In the genomic region with DNA sequence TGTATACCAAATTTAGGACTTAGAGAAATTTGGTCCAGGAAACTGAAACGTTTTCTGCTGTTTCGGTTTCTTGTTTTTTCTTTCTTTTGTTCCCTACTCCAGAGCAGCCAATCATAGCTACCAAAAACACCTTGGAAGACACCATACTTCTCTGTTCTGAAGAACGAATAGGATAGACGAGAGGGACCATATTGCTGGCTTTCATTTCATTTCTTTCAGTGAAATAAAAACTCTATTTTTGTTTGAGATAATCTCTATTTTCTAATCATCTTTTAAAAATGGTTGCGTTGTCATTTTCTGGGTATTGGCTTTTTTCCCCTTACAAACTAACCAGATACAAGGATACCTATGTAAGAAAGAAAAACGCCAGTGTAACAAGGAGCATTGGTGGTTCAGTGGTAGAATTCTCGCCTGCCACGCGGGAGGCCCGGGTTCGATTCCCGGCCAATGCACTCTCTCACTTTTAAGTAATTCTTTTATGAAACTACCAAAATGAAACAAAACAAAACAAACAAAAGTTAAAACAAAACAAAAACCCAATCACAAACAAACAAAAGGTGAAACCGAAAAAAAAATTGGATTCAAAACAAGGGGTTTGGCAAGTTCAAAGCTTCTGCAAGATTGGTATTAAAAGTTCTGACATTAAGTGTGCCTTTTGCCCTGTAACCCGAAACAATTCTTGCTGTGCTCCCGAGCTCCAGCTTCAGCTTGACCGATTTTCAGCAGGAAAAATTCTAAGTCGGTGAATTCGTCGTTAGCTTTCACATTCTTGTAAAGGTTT, we compare ENCODE assay signal across 7 mouse cellular contexts. TPM values are rescaled to one million over a fixed set of nuclear protein-coding genes. Genes with fewer than 3 reads are reported as not detected.
DNase-seq lines count a peak whose midpoint lies in the region; ATAC-seq and TF ChIP-seq lines count a peak whose summit lies in the region.

No protein-coding gene starts in this region.

- H3K9ac ChIP-seq in hindbrain, embryonic 14.5 days: peak overlapping the region; percentile 50; the same call in 1 of the 2 replicates

- intact Hi-C loops in left cerebral cortex, postnatal 14 days (cut with DNase I): loop anchor here (2.0 to 10.0 kb wide), 4 partner anchors 80 to 1572 kb away; partner anchors contain the start of gene Zfp184

- peak overlapping the region; percentile 89 for H3K4me2 ChIP-seq in hindbrain, embryonic 14.5 days (replicated peaks)

- H3K9me3 ChIP-seq in hindbrain, embryonic 14.5 days (ENCODE audit: control insufficient read depth, low read length): no peaks in the 10 kb centered on the region

- peak overlapping the region; percentile 46 for H3K4me3 ChIP-seq in hindbrain, embryonic 14.5 days (replicated peaks; ENCODE audit: low read length)

- DNase-seq in Patski (ENCODE audit: low read depth, low spot score): no peak
- peak; percentile 85 for DNase-seq in cerebellum, adult 9-10 months
- peak; percentile 72 to 74 for DNase-seq in frontal cortex, postnatal 36 days (ENCODE audit: low spot score in 2 of 2)
- DNase-seq in hindbrain, embryonic 14.5 days (ENCODE audit: low spot score): peak; percentile 97
- DNase-seq in left cerebral cortex, postnatal 14 days (ENCODE audit: low spot score in 2 of 2): peak; percentile 61 to 84
- peak; percentile 81 for DNase-seq in skeletal muscle tissue, adult 2 months (ENCODE audit: low read depth, low spot score)

- POLR2A ChIA-PET in Patski (lab: Charles Lee): no interaction called here

- H3K36me3 ChIP-seq in hindbrain, embryonic 14.5 days (replicated peaks; ENCODE audit: control insufficient read depth, insufficient read depth): no peaks in the 10 kb centered on the region

- CTCF ChIA-PET in Patski (lab: Charles Lee): interaction anchor here (1.1 to 1.2 kb wide), 4 partner anchors 9 to 76 kb away, joined by 3 read pairs; no protein-coding TSS in a partner anchor

- peak; percentile 15 for ATAC-seq in Patski
- peak; percentile 74 for ATAC-seq in hindbrain, embryonic 14.5 days (ENCODE audit: low FRiP score)
- peak; percentile 21 for ATAC-seq in megakaryocyte progenitor cell, adult 5-6 weeks (replicated peaks; ENCODE audit: poor library complexity)

- no peaks in the 10 kb centered on the region for H3K27me3 ChIP-seq in Patski
- no peaks in the 10 kb centered on the region for H3K27me3 ChIP-seq in hindbrain, embryonic 14.5 days (ENCODE audit: control insufficient read depth, insufficient read depth, low read length)

- under 1% methylated on average over 19 of the region's 19 CpGs for WGBS in hindbrain, embryonic 14.5 days

- in situ Hi-C loops in Patski (cut with MboI; ENCODE audit: low pct_unique_long_range_greater_than_20kb): loop anchor here (5.0 to 10.0 kb wide), 2 partner anchors 222 to 1575 kb away; no protein-coding TSS in a partner anchor

- peaks cover 10% of the 10 kb centered on the region; the same call in 1 of the 2 replicates for H3K4me1 ChIP-seq in hindbrain, embryonic 14.5 days (replicated peaks; ENCODE audit: control insufficient read depth, insufficient read depth, low read length)

- no peak overlapping the region for H3K27ac ChIP-seq in hindbrain, embryonic 14.5 days

- TF ChIP-seq CTCF in Patski (IDR thresholded peaks at IDR 0.05): no peak

RNA-seq across cellular contexts. Expression of gene Hist1h4h, which starts 13.8 kb away (rescaled TPM):
- polyA plus RNA-seq in Patski (2021): 7.0 TPM
- polyA plus RNA-seq in hindbrain, embryonic 14.5 days (2014; fragmentation: Nextera tagmentation; extraction: Ambion mirVana): 3.2 and 3.3 TPM in 2 replicates
- 100 to 1,000 TPM; 264 to 291 TPM for total RNA-seq in left cerebral cortex, postnatal 14 days (2021)
- 57.4 and 61.0 TPM in 2 replicates for total RNA-seq in megakaryocyte progenitor cell, adult 5-6 weeks (2015)
- total RNA-seq in megakaryocyte progenitor cell, adult 5-6 weeks (2017): 855 and 1,026 TPM in 2 replicates

RNA-seq across cellular contexts. Expression of gene Hist1h2af, which starts 16.7 kb away (rescaled TPM):
- 1.3 TPM for polyA plus RNA-seq in Patski (2021)
- 0.81 and 3.3 TPM in 2 replicates for polyA plus RNA-seq in hindbrain, embryonic 14.5 days (2014; fragmentation: Nextera tagmentation; extraction: Ambion mirVana)
- 10 to 100 TPM in 1 of 2 experiments, 1 to 10 TPM in 1; 4.3 to 21.5 TPM for total RNA-seq in left cerebral cortex, postnatal 14 days (2021)
- 36.0 and 48.7 TPM in 2 replicates for total RNA-seq in megakaryocyte progenitor cell, adult 5-6 weeks (2015)
- total RNA-seq in megakaryocyte progenitor cell, adult 5-6 weeks (2017): 1,885 and 2,197 TPM in 2 replicates

RNA-seq across cellular contexts. Expression of gene Hist1h3g, which starts 18.2 kb away (rescaled TPM):
- polyA plus RNA-seq in Patski (2021): 1.7 TPM
- 1.2 TPM in 1 of 2 replicates, not detected in the other for polyA plus RNA-seq in hindbrain, embryonic 14.5 days (2014; fragmentation: Nextera tagmentation; extraction: Ambion mirVana)
- 1 to 10 TPM; 5.8 to 6.2 TPM for total RNA-seq in left cerebral cortex, postnatal 14 days (2021)
- 212 and 246 TPM in 2 replicates for total RNA-seq in megakaryocyte progenitor cell, adult 5-6 weeks (2015)
- 210 and 363 TPM in 2 replicates for total RNA-seq in megakaryocyte progenitor cell, adult 5-6 weeks (2017)

RNA-seq across cellular contexts. Expression of gene Hist1h2bh, which starts 26.2 kb away (rescaled TPM):
- 2.1 TPM for polyA plus RNA-seq in Patski (2021)
- 0.22 TPM in 1 of 2 replicates, not detected in the other for polyA plus RNA-seq in hindbrain, embryonic 14.5 days (2014; fragmentation: Nextera tagmentation; extraction: Ambion mirVana)
- total RNA-seq in left cerebral cortex, postnatal 14 days (2021): under 1 TPM; 0.91 to 0.92 TPM
- total RNA-seq in megakaryocyte progenitor cell, adult 5-6 weeks (2015): 32.4 and 33.2 TPM in 2 replicates
- total RNA-seq in megakaryocyte progenitor cell, adult 5-6 weeks (2017): 120 and 144 TPM in 2 replicates

RNA-seq across cellular contexts. Expression of gene Hist1h3f, which starts 26.8 kb away (rescaled TPM):
- 0.49 TPM for polyA plus RNA-seq in Patski (2021)
- polyA plus RNA-seq in hindbrain, embryonic 14.5 days (2014; fragmentation: Nextera tagmentation; extraction: Ambion mirVana): 0.28 and 0.29 TPM in 2 replicates
- total RNA-seq in left cerebral cortex, postnatal 14 days (2021): 10 to 100 TPM; 18.7 to 21.0 TPM
- total RNA-seq in megakaryocyte progenitor cell, adult 5-6 weeks (2015): 40.7 and 44.7 TPM in 2 replicates
- 86.8 and 176 TPM in 2 replicates for total RNA-seq in megakaryocyte progenitor cell, adult 5-6 weeks (2017)

Comparison
In these comparisons a context has a peak if more than half of its experiments do, and no peak if none do; other contexts are left out.
1. ATAC-seq: peak in every context shown above with its lines; median percentile 74 in hindbrain, embryonic 14.5 days; 21 in megakaryocyte progenitor cell, adult 5-6 weeks; 15 in Patski.
2. RNA of gene Hist1h3g, which starts 18.2 kb away (total RNA-seq): 210 to 363 TPM in megakaryocyte progenitor cell, adult 5-6 weeks; 5.8 to 6.2 TPM in left cerebral cortex, postnatal 14 days; every median in the first group is over 10 times any median in the second.